ENCODE assay signal across 20 mouse cellular contexts in the genomic region with DNA sequence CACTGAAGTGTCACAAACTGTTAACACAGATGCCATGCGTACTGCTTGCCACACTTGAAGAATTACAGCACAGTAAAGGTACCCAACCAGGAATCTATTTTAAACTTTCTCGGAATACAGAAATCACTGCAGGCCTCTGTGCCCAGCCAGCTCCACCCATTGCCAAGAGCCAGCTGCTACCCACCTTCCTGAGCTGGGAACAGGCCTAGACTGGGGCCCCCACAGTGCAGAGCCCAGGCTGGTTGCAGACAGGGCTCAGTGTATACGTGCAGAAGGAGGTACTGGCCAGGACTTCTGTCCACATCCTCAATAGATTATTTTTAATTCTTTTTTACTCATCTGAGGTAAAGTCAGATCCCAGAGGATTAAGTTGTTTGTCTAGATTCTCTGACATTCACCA. TPM values are rescaled to one million over a fixed set of nuclear protein-coding genes. Genes with fewer than 3 reads are reported as not detected.
A peak's percentile ranks its signal among the peaks of the same experiment; 100 is the strongest.
DNase-seq lines count a peak whose midpoint lies in the region; ATAC-seq and TF ChIP-seq lines count a peak whose summit lies in the region.
"Had no signal": no experiment of that assay in that cellular context is flagged by ENCODE, and none has a peak within 500 bp of the region (broad histone marks: within the 10 kb centered on the region; RNA-seq: fewer than 3 reads in every experiment).

No protein-coding gene starts in this region.

- no peaks in the 10 kb centered on the region for H3K9me3 ChIP-seq in hindbrain, embryonic 16.5 days (ENCODE audit: control insufficient read depth, low read length)
- no peaks in the 10 kb centered on the region for H3K9me3 ChIP-seq in hindbrain, embryonic 10.5 days
- H3K9me3 ChIP-seq: forebrain, embryonic 13.5 days; liver, embryonic 13.5 days; neural tube, embryonic 13.5 days had no signal

- H3K27ac ChIP-seq in cerebellum, adult 2 months (ENCODE audit: insufficient read depth, low read length), result no peak overlapping the region
- peak overlapping the region; percentile 51 for H3K27ac ChIP-seq in heart, adult 2 months
- H3K27ac ChIP-seq in hindbrain, embryonic 16.5 days (ENCODE audit: low read depth, low read length), result no peak overlapping the region
- no peak overlapping the region for H3K27ac ChIP-seq in hindbrain, embryonic 10.5 days
- H3K27ac ChIP-seq: forebrain, embryonic 13.5 days; kidney, postnatal 0 days; liver, embryonic 13.5 days; neural tube, embryonic 13.5 days; stomach, postnatal 0 days had no signal

- no peak for TF ChIP-seq EP300 in heart, adult 2 months (IDR thresholded peaks at IDR 0.05; ENCODE audit: insufficient read depth, low read depth, low read length)

- 25% methylated on average over 3 of the region's 3 CpGs for WGBS in cerebellum, adult 2 months
- WGBS in heart, adult 2 months, result 52% methylated on average over 3 of the region's 3 CpGs
- WGBS in hindbrain, embryonic 16.5 days, result 60% methylated on average over 3 of the region's 3 CpGs
- WGBS in hindbrain, embryonic 10.5 days, result 90% methylated on average over 3 of the region's 3 CpGs

- intact Hi-C loops in heart, adult 2 months (cut with DNase I), result no loop called here
- intact Hi-C loops in heart, postnatal 36 days (cut with DNase I), result loop anchor here (5.0 kb wide), 1 partner anchor 33 kb away; no protein-coding TSS in a partner anchor

- H3K4me2 ChIP-seq in hindbrain, embryonic 16.5 days (ENCODE audit: low read length), result no peak overlapping the region
- H3K4me2 ChIP-seq: forebrain, embryonic 13.5 days; liver, embryonic 13.5 days; midbrain, embryonic 11.5 days; neural tube, embryonic 13.5 days had no signal

- H3K79me2 ChIP-seq in heart, adult 2 months (replicated peaks; ENCODE audit: control insufficient read depth, insufficient read depth, low read length), result peaks cover 2% of the 10 kb centered on the region

- no peaks in the 10 kb centered on the region for H3K27me3 ChIP-seq in cerebellum, adult 2 months (ENCODE audit: control insufficient read depth, insufficient read depth, low read length)
- no peaks in the 10 kb centered on the region for H3K27me3 ChIP-seq in heart, adult 2 months (ENCODE audit: control insufficient read depth, insufficient read depth, low read length)
- no peaks in the 10 kb centered on the region for H3K27me3 ChIP-seq in hindbrain, embryonic 16.5 days (replicated peaks; ENCODE audit: control insufficient read depth, insufficient read depth, low read length)
- no peaks in the 10 kb centered on the region for H3K27me3 ChIP-seq in hindbrain, embryonic 10.5 days (ENCODE audit: insufficient read depth, poor library complexity, severe bottlenecking)
- H3K27me3 ChIP-seq: forebrain, embryonic 13.5 days; liver, embryonic 13.5 days; neural tube, embryonic 13.5 days had no signal

- DNase-seq in cerebellum, postnatal 10 days, result peak; percentile 60 to 71
- no peak for DNase-seq in cerebellum, adult 2 months
- peak in 1 of 2 experiments; percentile 34 for DNase-seq in heart, adult 2 months
- no peak for DNase-seq in heart, postnatal 36 days
- DNase-seq in hindbrain, embryonic 10.5 days (ENCODE audit: low spot score), result no peak
- peak; percentile 24 for DNase-seq in brain, adult 2 months (ENCODE audit: low read depth, low spot score)
- DNase-seq in lung, adult 18-20 months, result no peak
- DNase-seq: adrenal gland, adult 8-10 months; cerebellum, postnatal 36 days; kidney, adult 18-20 months; liver, embryonic 13.5 days; right cerebral cortex, adult 18-20 months had no signal

- ATAC-seq in hindbrain, embryonic 16.5 days, result peak; percentile 65; the same call in 1 of the 2 replicates
- ATAC-seq: forebrain, embryonic 13.5 days; lung, postnatal 0 days had no signal

- no peak for TF ChIP-seq CTCF in cerebellum, adult 2 months (IDR thresholded peaks at IDR 0.05; ENCODE audit: borderline replicate concordance, insufficient read depth, low read depth, low read length)
- no peak for TF ChIP-seq CTCF in heart, adult 2 months (IDR thresholded peaks at IDR 0.05)

- peaks cover 26% of the 10 kb centered on the region for H3K36me3 ChIP-seq in heart, adult 2 months (ENCODE audit: control insufficient read depth, insufficient read depth, low read length)
- no peaks in the 10 kb centered on the region for H3K36me3 ChIP-seq in hindbrain, embryonic 16.5 days (ENCODE audit: control insufficient read depth, insufficient read depth, low read length)
- peaks cover 33% of the 10 kb centered on the region for H3K36me3 ChIP-seq in hindbrain, embryonic 10.5 days
- H3K36me3 ChIP-seq: liver, embryonic 13.5 days; neural tube, embryonic 13.5 days had no signal

- TF ChIP-seq POLR2A in cerebellum, adult 2 months (IDR thresholded peaks at IDR 0.05; ENCODE audit: borderline replicate concordance, insufficient read depth, low read length), result no peak
- TF ChIP-seq POLR2A in heart, adult 2 months (IDR thresholded peaks at IDR 0.05; ENCODE audit: insufficient read depth, low read depth, low read length), result no peak

- no peak overlapping the region for H3K9ac ChIP-seq in heart, adult 2 months (ENCODE audit: low read depth, low read length)
- no peak overlapping the region for H3K9ac ChIP-seq in hindbrain, embryonic 16.5 days (ENCODE audit: low read depth, low read length)
- H3K9ac ChIP-seq: forebrain, embryonic 13.5 days; liver, embryonic 13.5 days; neural tube, embryonic 13.5 days had no signal

- H3K4me1 ChIP-seq in cerebellum, adult 2 months (ENCODE audit: control insufficient read depth, insufficient read depth, low read length), result 0 out of 2 replicates have a peak, but pooled peaks cover 2% of the 10 kb centered on the region
- H3K4me1 ChIP-seq in heart, adult 2 months (ENCODE audit: control insufficient read depth, insufficient read depth, low read length), result peaks cover 8% of the 10 kb centered on the region
- no peaks in the 10 kb centered on the region for H3K4me1 ChIP-seq in hindbrain, embryonic 16.5 days (ENCODE audit: control insufficient read depth, insufficient read depth, low read depth, low read length)
- no peaks in the 10 kb centered on the region for H3K4me1 ChIP-seq in hindbrain, embryonic 10.5 days (replicated peaks)
- H3K4me1 ChIP-seq: forebrain, embryonic 13.5 days; neural tube, embryonic 13.5 days had no signal

- no peak overlapping the region for H3K4me3 ChIP-seq in cerebellum, adult 2 months (replicated peaks; ENCODE audit: insufficient read depth, low read depth, low read length)
- H3K4me3 ChIP-seq in heart, adult 2 months, result no peak overlapping the region
- no peak overlapping the region for H3K4me3 ChIP-seq in hindbrain, embryonic 16.5 days (ENCODE audit: low read length)
- no peak overlapping the region for H3K4me3 ChIP-seq in hindbrain, embryonic 10.5 days
- H3K4me3 ChIP-seq: erythroblast, embryonic 14.5 days; forebrain, embryonic 13.5 days; liver, embryonic 13.5 days; neural tube, embryonic 13.5 days had no signal

RNA-seq across cellular contexts. Expression of a gene that starts 39.6 kb away (rescaled TPM):
- 34.9 and 35.7 TPM in 2 replicates for polyA plus RNA-seq in cerebellum, adult 2 months (2012; rRNA removed)
- 10 to 100 TPM; 65.1 to 66.2 TPM for total RNA-seq in heart, adult 2 months (2021)
- polyA plus RNA-seq in heart, adult 2 months (2012; rRNA removed), result 36.9 and 63.5 TPM in 2 replicates
- total RNA-seq in heart, postnatal 36 days (2021), result 100 to 1,000 TPM in 1 of 2 experiments, 10 to 100 TPM in 1; 66.6 to 110 TPM
- polyA plus RNA-seq in hindbrain, embryonic 16.5 days (2015; fragmentation: Nextera tagmentation; extraction: Ambion mirVana), result 72.7 and 102 TPM in 2 replicates
- 410 and 548 TPM in 2 replicates for polyA plus RNA-seq in hindbrain, embryonic 10.5 days (2016; fragmentation: Nextera tagmentation; extraction: Ambion mirVana)

Comparison
In these comparisons a context has a peak if more than half of its experiments do, and no peak if none do; other contexts are left out.
1. DNase-seq: peak in cerebellum, postnatal 10 days (2 of 2) and brain, adult 2 months (single experiment); none in cerebellum, adult 2 months (0 of 2), heart, postnatal 36 days (0 of 2), hindbrain, embryonic 10.5 days (single experiment) and lung, adult 18-20 months (0 of 2).